Mouse (Mus musculus) MEL (cell line): ENCODE results near the gene Zfp810. TPM values are rescaled to one million over a fixed set of nuclear protein-coding genes. Genes with fewer than 3 reads are reported as not detected.

Experiments used
- DNase-seq: peaks from one replicate; pipeline ENCODE4 v3.0.0; 2011; ENCODE audit warnings: low read depth, low spot score
- H3K27ac ChIP-seq: 2 replicates; pipeline ENCODE4 v1.5.1; 2012; ENCODE audit warnings: low read depth, mild to moderate bottlenecking, control low read depth, low read length, moderate library complexity; ENCODE audit not compliant: control insufficient read depth
- H3K27me3 ChIP-seq, 2 experiments: fragments of 150-350 bp in 1 of 2; sonication (generic) in 1 of 2; 2 replicates each; pipeline ENCODE4 v1.6.1; 2012; ENCODE audit warnings: low read length in 2 of 2, mild to moderate bottlenecking in 2 of 2, improper control_type of control experiment in 1 of 2, moderate library complexity in 1 of 2; ENCODE audit not compliant: insufficient read depth in 2 of 2, control insufficient read depth in 1 of 2
- H3K36me3 ChIP-seq, 2 experiments: 2 replicates each; pipeline ENCODE4 v1.6.1; 2012 to 2014; ENCODE audit warnings: low read length in 2 of 2, improper control_type of control experiment in 1 of 2, inconsistent platforms in 1 of 2, mild to moderate bottlenecking in 1 of 2; ENCODE audit not compliant: insufficient read depth in 2 of 2, control insufficient read depth in 1 of 2
- H3K4me1 ChIP-seq, 2 experiments: fragments of 150-350 bp in 1 of 2; sonication (generic) in 1 of 2; 2 replicates each; pipeline ENCODE4 v1.6.1; 2012; ENCODE audit warnings: low read length in 2 of 2, improper control_type of control experiment in 1 of 2, mild to moderate bottlenecking in 1 of 2; ENCODE audit not compliant: insufficient read depth in 2 of 2, control insufficient read depth in 1 of 2
- H3K4me3 ChIP-seq, 2 experiments: fragments of 150-350 bp in 1 of 2; sonication (generic) in 1 of 2; 2 replicates each; pipeline ENCODE4 v1.5.1; 2012; ENCODE audit warnings: low read depth in 2 of 2, low read length in 2 of 2, mild to moderate bottlenecking in 2 of 2, moderate library complexity in 2 of 2, control low read depth in 1 of 2, improper control_type of control experiment in 1 of 2; ENCODE audit not compliant: control insufficient read depth in 1 of 2, insufficient read depth in 1 of 2
- H3K79me2 ChIP-seq: 2 replicates; pipeline ENCODE4 v1.6.1; 2012; ENCODE audit warnings: mild to moderate bottlenecking, low read length, moderate library complexity; ENCODE audit not compliant: control insufficient read depth, poor library complexity, insufficient read depth
- H3K9ac ChIP-seq: 2 replicates; pipeline ENCODE4 v1.6.1; 2012; ENCODE audit warnings: low read depth, mild to moderate bottlenecking, control low read depth, low read length, moderate library complexity; ENCODE audit not compliant: control insufficient read depth, poor library complexity, severe bottlenecking
- H3K9me3 ChIP-seq: fragments of 150-350 bp; sonication (generic); replicated peaks from 2 replicates; pipeline ENCODE4 v1.6.1; 2012; ENCODE audit warnings: mild to moderate bottlenecking, low read length, improper control_type of control experiment, moderate library complexity; ENCODE audit not compliant: insufficient read depth
- CHD1 ChIP-seq: IDR thresholded peaks from 2 replicates; pipeline ENCODE4 v1.6.1; 2012; ENCODE audit warnings: low read depth, mild to moderate bottlenecking, inconsistent platforms, low read length, improper control_type of control experiment
- CTCF ChIP-seq, 3 experiments: IDR thresholded peaks in 2 of 3; conservative IDR thresholded peaks in 1 of 3; 2 replicates each; pipeline ENCODE4 v1.5.1; 2011 to 2012; ENCODE audit warnings: low read length in 3 of 3, low read depth in 2 of 3, mild to moderate bottlenecking in 2 of 3, improper control_type of control experiment in 1 of 3, inconsistent platforms in 1 of 3, mixed read lengths in 1 of 3, moderate library complexity in 1 of 3; ENCODE audit not compliant: control insufficient read depth in 1 of 3, insufficient read depth in 1 of 3, poor library complexity in 1 of 3, severe bottlenecking in 1 of 3
- E2F4 ChIP-seq: IDR thresholded peaks from 2 replicates; pipeline ENCODE4 v1.6.1; 2011; ENCODE audit warnings: low read depth, low read length, improper control_type of control experiment, borderline replicate concordance
- EP300 ChIP-seq, 2 experiments: IDR thresholded peaks; 2 replicates each; pipeline ENCODE4 v1.6.1; 2011; ENCODE audit warnings: improper control_type of control experiment in 2 of 2, low read length in 2 of 2, low read depth in 1 of 2, mild to moderate bottlenecking in 1 of 2
- ETS1 ChIP-seq: IDR thresholded peaks from 2 replicates; pipeline ENCODE4 v1.6.1; 2012; ENCODE audit warnings: low read depth, mild to moderate bottlenecking, inconsistent platforms, low read length, improper control_type of control experiment, moderate library complexity
- GATA1 ChIP-seq: IDR thresholded peaks from 2 replicates; pipeline ENCODE4 v1.6.1; 2011; ENCODE audit warnings: low read depth, low read length, improper control_type of control experiment
- JUND ChIP-seq: IDR thresholded peaks from 2 replicates; pipeline ENCODE4 v1.6.1; 2011; ENCODE audit warnings: low read depth, mild to moderate bottlenecking, improper control_type of control experiment, low read length
- MAFK ChIP-seq: IDR thresholded peaks from 2 replicates; pipeline ENCODE4 v1.6.1; 2011; ENCODE audit warnings: low read depth, mild to moderate bottlenecking, low read length, improper control_type of control experiment, borderline replicate concordance
- MAX ChIP-seq: IDR thresholded peaks from 2 replicates; pipeline ENCODE4 v1.6.1; 2011; ENCODE audit warnings: low read length, improper control_type of control experiment
- MEF2A ChIP-seq: IDR thresholded peaks from 2 replicates; pipeline ENCODE4 v1.6.1; 2014; ENCODE audit warnings: low read depth, mild to moderate bottlenecking, inconsistent platforms, low read length, improper control_type of control experiment; ENCODE audit not compliant: poor library complexity, insufficient replicate concordance, severe bottlenecking; ENCODE audit errors: extremely low read depth
- MYC ChIP-seq: IDR thresholded peaks from 2 replicates; pipeline ENCODE4 v1.6.1; 2011; ENCODE audit warnings: low read depth, mild to moderate bottlenecking, low read length, improper control_type of control experiment, moderate library complexity
- NELFE ChIP-seq: IDR thresholded peaks from 2 replicates; pipeline ENCODE4 v1.6.1; 2011; ENCODE audit warnings: low read depth, low read length, improper control_type of control experiment
- NRF1 ChIP-seq: IDR thresholded peaks from 2 replicates; pipeline ENCODE4 v1.6.1; 2014; ENCODE audit warnings: low read depth, mild to moderate bottlenecking, inconsistent platforms, low read length, improper control_type of control experiment, moderate library complexity; ENCODE audit not compliant: poor library complexity, insufficient read depth, severe bottlenecking
- POLR2A ChIP-seq, 2 experiments: IDR thresholded peaks; 2 replicates each; pipeline ENCODE4 v1.6.1; 2011 to 2012; ENCODE audit warnings: low read length in 2 of 2, mild to moderate bottlenecking in 2 of 2, control low read depth in 1 of 2, improper control_type of control experiment in 1 of 2, low read depth in 1 of 2, moderate library complexity in 1 of 2; ENCODE audit not compliant: control insufficient read depth in 1 of 2, insufficient read depth in 1 of 2, poor library complexity in 1 of 2
- POLR2AphosphoS2 ChIP-seq: IDR thresholded peaks from 2 replicates; pipeline ENCODE4 v1.6.1; 2011; ENCODE audit warnings: low read length, improper control_type of control experiment
- POLR2AphosphoS5 ChIP-seq: IDR thresholded peaks from 2 replicates; pipeline ENCODE4 v1.6.1; 2012; ENCODE audit warnings: low read depth, borderline replicate concordance, mild to moderate bottlenecking, inconsistent platforms, low read length, moderate library complexity, mixed read lengths
- RAD21 ChIP-seq: IDR thresholded peaks from 2 replicates; pipeline ENCODE4 v1.6.1; 2011; ENCODE audit warnings: mild to moderate bottlenecking, low read depth, low read length, improper control_type of control experiment
- RCOR1 ChIP-seq: IDR thresholded peaks from 2 replicates; pipeline ENCODE4 v1.6.1; 2012; ENCODE audit warnings: low read depth, mild to moderate bottlenecking, inconsistent platforms, low read length, improper control_type of control experiment
- SIN3A ChIP-seq: IDR thresholded peaks from 2 replicates; pipeline ENCODE4 v1.6.1; 2012; ENCODE audit warnings: low read length, improper control_type of control experiment, inconsistent platforms
- SMC3 ChIP-seq: IDR thresholded peaks from 2 replicates; pipeline ENCODE4 v1.6.1; 2011; ENCODE audit warnings: low read depth, low read length, improper control_type of control experiment
- TAL1 ChIP-seq: IDR thresholded peaks from 2 replicates; pipeline ENCODE4 v1.6.1; 2012; ENCODE audit warnings: mild to moderate bottlenecking, inconsistent platforms, low read length, moderate library complexity, mixed read lengths
- UBTF ChIP-seq: IDR thresholded peaks from 2 replicates; pipeline ENCODE4 v1.6.1; 2012; ENCODE audit warnings: low read depth, mild to moderate bottlenecking, inconsistent platforms, low read length, improper control_type of control experiment, moderate library complexity, borderline replicate concordance; ENCODE audit not compliant: insufficient read depth
- USF1 ChIP-seq: IDR thresholded peaks from 2 replicates; pipeline ENCODE4 v1.6.1; 2014; ENCODE audit warnings: low read depth, mild to moderate bottlenecking, inconsistent platforms, low read length, improper control_type of control experiment, moderate library complexity
- ZC3H11A ChIP-seq: IDR thresholded peaks from 2 replicates; pipeline ENCODE4 v1.6.1; 2012; ENCODE audit warnings: low read depth, mild to moderate bottlenecking, inconsistent platforms, low read length, improper control_type of control experiment
- ZMIZ1 ChIP-seq: IDR thresholded peaks from 2 replicates; pipeline ENCODE4 v1.6.1; 2012; ENCODE audit warnings: low read depth, mild to moderate bottlenecking, inconsistent platforms, low read length, improper control_type of control experiment, moderate library complexity
- ZNF384 ChIP-seq: IDR thresholded peaks from 2 replicates; pipeline ENCODE4 v1.6.1; 2012; ENCODE audit warnings: low read depth, mild to moderate bottlenecking, inconsistent platforms, low read length, improper control_type of control experiment
- polyA plus RNA-seq, 2 experiments: library from polyadenylated mRNA; stranded (reverse) in 1 of 2; unstranded in 1 of 2; fragments of >175 nt in 1 of 2; fragments of >200 nt in 1 of 2; gene quantifications; 2 replicates each; pipeline versions ENCODE4 v1.2.1 to v1.2.4; 2012; ENCODE audit warnings: low replicate concordance in 2 of 2, low read depth in 1 of 2; ENCODE audit not compliant: insufficient read length in 2 of 2, insufficient read depth in 1 of 2, missing spikeins in 1 of 2
- total RNA-seq: library from RNA; depleted of rRNA; stranded (reverse); fragments of 300-350 nt; gene quantifications from 2 replicates; pipeline ENCODE4 v1.2.3, GENCODE M21; 2012

The Zfp810 gene
- total and polyA plus RNA-seq, 3 experiments, result 0.13 TPM; not detected in 2

- peak; percentile 53 for DNase-seq
- TF ChIP-seq USF1 (no peak), POLR2AphosphoS2 (peak; percentile 38; the same call in 1 of the 2 replicates), TAL1 (peak; percentile 65), SIN3A (no peak), POLR2AphosphoS5 (peak; percentile 88)
- no peak overlapping the region for H3K9ac ChIP-seq
- H3K79me2 ChIP-seq, result no peaks in the 10 kb centered on the region
- no peaks in the 10 kb centered on the region for H3K9me3 ChIP-seq
- peaks cover 0 to 45% of the 10 kb centered on the region in 2 experiments; a peak in 2 of 4 replicates for H3K36me3 ChIP-seq
- no peak overlapping the region for H3K27ac ChIP-seq
- H3K4me1 ChIP-seq, result no peaks in the 10 kb centered on the region
- H3K4me3 ChIP-seq, result no peak overlapping the region
- H3K27me3 ChIP-seq, result no peaks in the 10 kb centered on the region
Observed at GRCm38 (mm10) chr9:22244242-22244641, 63.2 kb downstream of the Zfp810 start.

DNA sequence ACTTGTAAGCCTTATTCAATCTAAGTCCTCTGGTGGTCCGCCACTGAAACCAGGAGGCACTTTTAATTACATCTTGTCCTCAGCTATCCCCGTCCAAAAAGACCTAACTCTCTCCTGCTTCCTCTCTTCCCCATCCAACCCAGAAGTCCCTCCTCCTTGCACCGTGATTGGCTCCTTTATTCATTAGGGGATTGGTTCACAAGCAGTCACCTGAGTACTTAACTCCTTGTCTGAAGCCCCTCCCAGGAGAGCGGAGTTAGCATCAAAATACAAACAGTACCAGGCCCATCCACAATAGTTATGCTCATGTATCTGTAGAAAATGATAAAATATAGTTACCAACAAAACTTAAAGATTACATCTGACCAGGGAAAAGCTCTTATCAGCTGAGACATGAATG is 67.4 kb downstream of the Zfp810 start:
- H3K79me2 ChIP-seq, result peaks cover 3% of the 10 kb centered on the region; the same call in 1 of the 2 replicates
- H3K4me3 ChIP-seq, result no peak overlapping the region
- no peak for DNase-seq
- H3K9me3 ChIP-seq, result no peaks in the 10 kb centered on the region
- no peaks in the 10 kb centered on the region for H3K4me1 ChIP-seq
- no peak overlapping the region for H3K9ac ChIP-seq
- H3K36me3 ChIP-seq, result peaks cover 0 to 70% of the 10 kb centered on the region in 2 experiments; a peak in 2 of 4 replicates
- no peak overlapping the region for H3K27ac ChIP-seq
- TF ChIP-seq ZNF384 (no peak), NELFE (no peak), JUND (no peak), RCOR1 (no peak)
- H3K27me3 ChIP-seq, result no peaks in the 10 kb centered on the region

DNA sequence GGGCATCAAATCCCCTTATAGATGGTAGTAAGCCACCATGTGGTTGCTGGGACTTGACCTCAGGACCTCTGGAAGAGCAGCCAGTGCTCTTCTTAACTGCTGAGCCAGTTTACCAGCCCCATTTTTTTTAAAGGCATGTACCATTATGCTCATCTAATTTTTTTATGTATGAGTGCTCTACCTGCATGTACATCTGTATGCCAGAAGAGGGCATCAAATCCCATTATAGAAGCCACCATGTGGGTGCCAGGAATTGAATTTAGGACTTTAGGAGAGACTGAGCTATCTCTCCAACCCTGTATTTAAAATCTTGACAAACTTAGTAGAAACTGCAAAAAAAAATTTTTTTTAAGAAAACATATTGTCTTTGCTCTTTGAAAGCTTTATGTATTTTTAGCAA is 76.9 kb downstream of the Zfp810 start:
- no peak overlapping the region for H3K9ac ChIP-seq
- H3K4me1 ChIP-seq, result peaks cover 0 to 8% of the 10 kb centered on the region in 2 experiments; a peak in 3 of 4 replicates
- peaks cover 64% of the 10 kb centered on the region for H3K79me2 ChIP-seq
- peaks cover 23 to 25% of the 10 kb centered on the region in 2 experiments for H3K36me3 ChIP-seq
- no peak overlapping the region for H3K27ac ChIP-seq
- H3K27me3 ChIP-seq, result no peaks in the 10 kb centered on the region
- DNase-seq, result peak; percentile 89
- no peak overlapping the region for H3K4me3 ChIP-seq
- no peaks in the 10 kb centered on the region for H3K9me3 ChIP-seq
- TF ChIP-seq NRF1, result no peak
- TF ChIP-seq SMC3, result peak; percentile 90
- TF ChIP-seq ZC3H11A, result peak; percentile 93
- no peak for TF ChIP-seq MAFK
- no peak for TF ChIP-seq CHD1
- no peak for TF ChIP-seq POLR2AphosphoS5
- TF ChIP-seq CTCF (IDR thresholded peaks at IDR 0.05 in 2 of 3, conservative IDR thresholded peaks at IDR 0.05 in 1 of 3; ENCODE audit: control insufficient read depth in 1 of 3, insufficient read depth in 1 of 3, low read depth in 2 of 3, low read length in 3 of 3, poor library complexity in 1 of 3, severe bottlenecking in 1 of 3), result peak; percentile 49 to 89 (median 80)
- TF ChIP-seq MEF2A, result no peak
- no peak for TF ChIP-seq POLR2A (IDR thresholded peaks at IDR 0.05; ENCODE audit: control insufficient read depth in 1 of 2, insufficient read depth in 1 of 2, low read depth in 1 of 2, low read length in 2 of 2, poor library complexity in 1 of 2)
- TF ChIP-seq RAD21, result peak; percentile 85
- no peak for TF ChIP-seq NELFE
- no peak for TF ChIP-seq USF1
- TF ChIP-seq ZMIZ1, result no peak
- TF ChIP-seq E2F4, result no peak
- peak; percentile 98 for TF ChIP-seq MYC
- TF ChIP-seq EP300 (IDR thresholded peaks at IDR 0.05; ENCODE audit: low read depth in 1 of 2, low read length in 2 of 2), result no peak
- TF ChIP-seq ZNF384, result peak; percentile 95
- TF ChIP-seq ETS1, result peak; percentile 19; the same call in 1 of the 2 replicates
- no peak for TF ChIP-seq GATA1
- peak; percentile 12; the same call in 1 of the 2 replicates for TF ChIP-seq MAX
- TF ChIP-seq UBTF, result no peak
- no peak for TF ChIP-seq JUND
